ENCODE assay signal across 14 mouse cellular contexts in the genomic region with DNA sequence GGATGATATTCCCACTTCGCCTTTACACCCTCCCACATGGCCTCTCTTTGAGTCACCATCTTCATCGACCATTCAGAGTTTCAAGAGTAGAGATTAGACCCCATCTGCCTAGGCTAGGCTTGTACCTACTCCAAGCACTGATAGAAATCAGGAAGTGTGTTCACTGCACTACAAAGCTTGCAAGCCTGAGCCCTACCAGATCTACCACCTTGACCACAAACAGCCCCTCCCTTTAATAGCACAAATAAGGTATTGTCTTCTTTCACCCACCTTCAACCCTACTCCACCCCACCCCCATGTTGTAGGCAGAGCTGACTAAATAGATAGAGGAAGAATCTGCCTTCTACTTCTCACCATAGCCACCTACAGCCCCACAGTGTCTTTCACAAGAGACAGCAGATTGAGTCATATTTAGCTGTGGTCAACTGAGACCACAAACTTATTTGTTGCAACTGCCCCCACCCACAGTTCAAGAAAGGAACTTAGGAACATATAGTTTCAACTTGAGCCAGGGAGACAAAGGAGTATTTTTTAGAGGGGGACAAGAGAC. TPM values are rescaled to one million over a fixed set of nuclear protein-coding genes. Genes with fewer than 3 reads are reported as not detected.
DNase-seq lines count a peak whose midpoint lies in the region; ATAC-seq and TF ChIP-seq lines count a peak whose summit lies in the region.
"Had no signal": no experiment of that assay in that cellular context is flagged by ENCODE, and none has a peak within 500 bp of the region (broad histone marks: within the 10 kb centered on the region; RNA-seq: fewer than 3 reads in every experiment).

No protein-coding gene starts in this region.

- H3K4me2 ChIP-seq in liver, embryonic 16.5 days (ENCODE audit: low read depth, low read length): 0 out of 2 replicates have a peak overlapping the region, but pooled peaks have one; percentile 2
- H3K4me2 ChIP-seq: heart, embryonic 13.5 days; hindbrain, embryonic 14.5 days had no signal

- peak overlapping the region; percentile 53 for H3K27ac ChIP-seq in liver, embryonic 16.5 days (ENCODE audit: low read length)
- H3K27ac ChIP-seq: heart, embryonic 13.5 days; hindbrain, embryonic 14.5 days; stomach, postnatal 0 days had no signal

- no peak overlapping the region for H3K4me3 ChIP-seq in lung, adult 2 months (replicated peaks; ENCODE audit: extremely low read depth, low read depth, low read length)
- H3K4me3 ChIP-seq in liver, embryonic 16.5 days (ENCODE audit: low read depth, low read length): no peak overlapping the region
- H3K4me3 ChIP-seq: erythroblast, embryonic 14.5 days; heart, embryonic 13.5 days had no signal

- ATAC-seq in activated CD4-positive, CD25-positive, alpha-beta regulatory T cell, adult 4 months: peak; percentile 71
- peak; percentile 43; the same call in 1 of the 2 replicates for ATAC-seq in liver, embryonic 16.5 days (ENCODE audit: low read depth)
- ATAC-seq in erythroid progenitor cell, adult 5-6 weeks (replicated peaks; ENCODE audit: low FRiP score, poor library complexity, severe bottlenecking): no peak
- ATAC-seq: Patski had no signal

- no peaks in the 10 kb centered on the region for H3K9me3 ChIP-seq in liver, embryonic 16.5 days (replicated peaks; ENCODE audit: control insufficient read depth, low read length)
- H3K9me3 ChIP-seq: heart, embryonic 13.5 days had no signal

- WGBS in lung, adult 2 months: 66% methylated on average over 2 of the region's 2 CpGs
- 36% methylated on average over 2 of the region's 2 CpGs for WGBS in liver, embryonic 16.5 days (ENCODE audit: insufficient replicate concordance)

- no peak for TF ChIP-seq POLR2A in lung, adult 2 months (IDR thresholded peaks at IDR 0.05; ENCODE audit: borderline replicate concordance, extremely low read depth, low read depth, low read length)

- H3K36me3 ChIP-seq in liver, embryonic 16.5 days (ENCODE audit: control insufficient read depth, insufficient read depth): no peaks in the 10 kb centered on the region
- H3K36me3 ChIP-seq: heart, embryonic 13.5 days had no signal

- no peak overlapping the region for H3K9ac ChIP-seq in liver, embryonic 16.5 days (ENCODE audit: low read depth, low read length)
- H3K9ac ChIP-seq: heart, embryonic 13.5 days; hindbrain, embryonic 14.5 days had no signal

- H3K4me1 ChIP-seq in lung, adult 2 months (ENCODE audit: control insufficient read depth, insufficient read depth, low read length): no peaks in the 10 kb centered on the region
- no peaks in the 10 kb centered on the region for H3K4me1 ChIP-seq in liver, embryonic 16.5 days (ENCODE audit: control insufficient read depth, low read depth, low read length)
- H3K4me1 ChIP-seq: heart, embryonic 13.5 days had no signal

- TF ChIP-seq CTCF in lung, adult 2 months (IDR thresholded peaks at IDR 0.05; ENCODE audit: insufficient read depth, low read length): no peak

- DNase-seq in lung, postnatal 25 days (ENCODE audit: low spot score): peak; percentile 59
- DNase-seq in lung, adult 2 months: no peak
- peak; percentile 40 for DNase-seq in skeletal muscle tissue, adult 2 months (ENCODE audit: low read depth, low spot score)
- DNase-seq in urinary bladder, postnatal 25 days (ENCODE audit: low spot score): no peak
- DNase-seq in thymus, postnatal 0 days (ENCODE audit: low spot score): no peak
- DNase-seq: adrenal gland, postnatal 36 days had no signal

- no peaks in the 10 kb centered on the region for H3K27me3 ChIP-seq in liver, embryonic 16.5 days (ENCODE audit: control insufficient read depth, insufficient read depth, low read depth, low read length)
- H3K27me3 ChIP-seq: heart, embryonic 13.5 days had no signal

RNA-seq across cellular contexts. Expression of a gene that starts 8.1 kb away (rescaled TPM):
- polyA plus RNA-seq in lung, adult 2 months (2012; rRNA removed): 13.2 and 18.6 TPM in 2 replicates
- 10 to 100 TPM; 70.7 to 88.5 TPM for polyA plus RNA-seq in activated CD4-positive, CD25-positive, alpha-beta regulatory T cell, adult 4 months (2017; shearing (Covaris generic))
- 11.2 and 12.7 TPM in 2 replicates for polyA plus RNA-seq in liver, embryonic 16.5 days (2015; fragmentation: Nextera tagmentation; extraction: Ambion mirVana)
- polyA plus RNA-seq in thymus, postnatal 0 days (2015; fragmentation: Nextera tagmentation; extraction: Ambion mirVana): 10.9 and 12.7 TPM in 2 replicates
- 20.2 and 36.5 TPM in 2 replicates for total RNA-seq in erythroid progenitor cell, adult 5-6 weeks (2015; ENCODE audit: low replicate concordance)
- 21.4 TPM in 2 replicates for total RNA-seq in erythroid progenitor cell, adult 5-6 weeks (2017; ENCODE audit: low replicate concordance)
- polyA plus RNA-seq: Patski had no signal

RNA-seq across cellular contexts. Expression of a gene that starts 39.6 kb away (rescaled TPM):
- 252 and 259 TPM in 2 replicates for polyA plus RNA-seq in lung, adult 2 months (2012; rRNA removed)
- 10 to 100 TPM; 49.7 to 56.7 TPM for polyA plus RNA-seq in activated CD4-positive, CD25-positive, alpha-beta regulatory T cell, adult 4 months (2017; shearing (Covaris generic))
- 5.1 and 6.6 TPM in 2 replicates for polyA plus RNA-seq in liver, embryonic 16.5 days (2015; fragmentation: Nextera tagmentation; extraction: Ambion mirVana)
- polyA plus RNA-seq in thymus, postnatal 0 days (2015; fragmentation: Nextera tagmentation; extraction: Ambion mirVana): 19.6 and 21.0 TPM in 2 replicates
- 8.8 and 9.4 TPM in 2 replicates for total RNA-seq in erythroid progenitor cell, adult 5-6 weeks (2015; ENCODE audit: low replicate concordance)
- 4.2 and 5.6 TPM in 2 replicates for total RNA-seq in erythroid progenitor cell, adult 5-6 weeks (2017; ENCODE audit: low replicate concordance)

Comparison
In these comparisons a context has a peak if more than half of its experiments do, and no peak if none do; other contexts are left out.
1. DNase-seq: peak in lung, postnatal 25 days (single experiment) and skeletal muscle tissue, adult 2 months (single experiment); none in lung, adult 2 months (single experiment), urinary bladder, postnatal 25 days (single experiment) and thymus, postnatal 0 days (single experiment).